Mouse (Mus musculus): ENCODE data around the gene Sfmbt1. TPM values are rescaled to one million over a fixed set of nuclear protein-coding genes. Genes with fewer than 3 reads are reported as not detected.
"Not testable (repeated sequence)": the region's sequence is repeated elsewhere in the genome, so short reads cannot be mapped to it uniquely, and the experiment has no call there.

Sfmbt1 gene
- total and polyA plus RNA-seq, 3 experiments: 0.81 to 27.0 (median 20.9) TPM

GRCm38 (mm10) chr14:30716953-30717285 is 2.3 kb downstream of the Sfmbt1 start:
- peak; percentile 27 for DNase-seq

- not testable (repeated sequence) for DNase-seq
Measured at GRCm38 (mm10) chr14:30718696-30719095, 4.0 kb downstream of the Sfmbt1 start.

- no peak for DNase-seq
Measured at GRCm38 (mm10) chr14:30719514-30719913, 4.9 kb downstream of the Sfmbt1 start.

GRCm38 (mm10) chr14:30721850-30722249 is 7.2 kb downstream of the Sfmbt1 start:
- no peak for DNase-seq

- no peak for DNase-seq
Measured at GRCm38 (mm10) chr14:30722406-30722805, 7.8 kb downstream of the Sfmbt1 start.

- no peak for DNase-seq
Measured at GRCm38 (mm10) chr14:30731896-30732295, 17.2 kb downstream of the Sfmbt1 start.

GRCm38 (mm10) chr14:30734665-30735064 is 20.0 kb downstream of the Sfmbt1 start:
- DNase-seq: no peak

- DNase-seq: no peak
Measured at GRCm38 (mm10) chr14:30735810-30736209, 21.2 kb downstream of the Sfmbt1 start.

GRCm38 (mm10) chr14:30736413-30736812 is 21.8 kb downstream of the Sfmbt1 start:
- no peak for DNase-seq

GRCm38 (mm10) chr14:30743891-30744290 is 29.2 kb downstream of the Sfmbt1 start:
- DNase-seq: no peak

- DNase-seq: no peak
Measured at GRCm38 (mm10) chr14:30746160-30746559, 31.5 kb downstream of the Sfmbt1 start.

GRCm38 (mm10) chr14:30757239-30757638 is 42.6 kb downstream of the Sfmbt1 start:
- no peak for DNase-seq

- no peak for DNase-seq
Measured at GRCm38 (mm10) chr14:30761211-30761610, 46.6 kb downstream of the Sfmbt1 start.

- no peak for DNase-seq
Measured at GRCm38 (mm10) chr14:30762131-30762903, 47.7 kb downstream of the Sfmbt1 start.

- no peak for DNase-seq
Measured at GRCm38 (mm10) chr14:30762904-30763568, 48.4 kb downstream of the Sfmbt1 start.

GRCm38 (mm10) chr14:30784614-30785013 is 70.0 kb downstream of the Sfmbt1 start:
- DNase-seq: no peak

GRCm38 (mm10) chr14:30789471-30789870 is 74.8 kb downstream of the Sfmbt1 start:
- DNase-seq: peak; percentile 78

GRCm38 (mm10) chr14:30792871-30793270 is 78.2 kb downstream of the Sfmbt1 start:
- no peak for DNase-seq

GRCm38 (mm10) chr14:30801756-30802155 is 87.1 kb downstream of the Sfmbt1 start:
- DNase-seq: no peak

GRCm38 (mm10) chr14:30821136-30821535 is 106.5 kb downstream of the Sfmbt1 start:
- DNase-seq: no peak

GRCm38 (mm10) chr14:30824456-30824995 is 109.9 kb downstream of the Sfmbt1 start:
- no peak for DNase-seq

GRCm38 (mm10) chr14:30825021-30825475 is 110.4 kb downstream of the Sfmbt1 start:
- no peak for DNase-seq

- peak; percentile 92 for DNase-seq
Measured at GRCm38 (mm10) chr14:30825476-30826131, 111.0 kb downstream of the Sfmbt1 start, which contains the start of gene Tmem110. TSS of gene Tmem110 (plus strand) at chr14:30825590.
